19 mouse cellular contexts compared by ENCODE assay signal in the genomic region with DNA sequence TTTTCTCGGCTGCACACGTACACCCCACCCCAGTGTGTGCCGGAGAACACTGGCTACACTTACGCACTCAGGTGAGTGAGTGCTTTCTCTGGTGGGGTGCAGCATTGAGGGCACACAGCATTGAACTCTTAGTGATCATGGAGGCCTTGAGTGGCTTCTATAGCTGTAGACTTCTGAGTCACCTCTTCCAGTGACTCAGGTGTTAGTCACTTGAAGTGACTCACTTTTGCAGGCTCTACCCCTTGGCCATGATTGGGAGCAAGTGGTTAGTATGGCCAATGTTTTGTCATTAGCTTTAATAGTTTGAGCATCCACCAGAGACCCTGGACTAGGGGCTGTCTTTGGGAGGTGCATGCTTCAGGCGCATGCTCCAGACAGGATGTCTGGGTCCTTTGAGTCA. TPM values are rescaled to one million over a fixed set of nuclear protein-coding genes. Genes with fewer than 3 reads are reported as not detected.
DNase-seq lines count a peak whose midpoint lies in the region; TF ChIP-seq lines count a peak whose summit lies in the region.
"Had no signal": no experiment of that assay in that cellular context is flagged by ENCODE, and none has a peak within 500 bp of the region (broad histone marks: within the 10 kb centered on the region; RNA-seq: fewer than 3 reads in every experiment).

No protein-coding gene starts in this region.

- peaks cover 31% of the 10 kb centered on the region for H3K36me3 ChIP-seq in C2C12 (ENCODE audit: control insufficient read depth, insufficient read depth)

- intact Hi-C loops in left cerebral cortex, adult 2 months (cut with DNase I): no loop called here
- intact Hi-C loops in heart, postnatal 25 days (cut with DNase I): no loop called here
- intact Hi-C loops in left cerebral cortex, postnatal 14 days (cut with DNase I): no loop called here

- H3ac ChIP-seq in C2C12 (ENCODE audit: control insufficient read depth, insufficient read length, low read depth): no peak overlapping the region

- peaks cover 22% of the 10 kb centered on the region for H3K79me3 ChIP-seq in C2C12 (ENCODE audit: low read depth)

- H3K79me2 ChIP-seq in C2C12 (ENCODE audit: control insufficient read depth, insufficient read depth): peaks cover 66% of the 10 kb centered on the region

- 72% methylated on average over 5 of the region's 5 CpGs for WGBS in olfactory bulb, adult 2 months

- DNase-seq in left cerebral cortex, adult 2 months (ENCODE audit: extremely low spot score in 1 of 2, low spot score in 2 of 2): no peak
- DNase-seq in left cerebral cortex, adult 8-10 months (ENCODE audit: low spot score in 2 of 2): no peak
- DNase-seq in adrenal gland, postnatal 10 days: peak; percentile 52
- DNase-seq in left cerebral cortex, adult 11 months (ENCODE audit: low spot score): no peak
- no peak for DNase-seq in heart, postnatal 25 days (ENCODE audit: low spot score)
- no peak for DNase-seq in left cerebral cortex, postnatal 14 days (ENCODE audit: low spot score in 2 of 2)
- DNase-seq: cerebellum, adult 18-20 months; gastrocnemius, postnatal 36 days; kidney, adult 18-20 months; kidney, postnatal 14 days had no signal

- no peak for TF ChIP-seq CTCF in left cerebral cortex, adult 2 months (IDR thresholded peaks at IDR 0.05)
- TF ChIP-seq CTCF in C2C12 (IDR thresholded peaks at IDR 0.05; ENCODE audit: control insufficient read depth, insufficient read depth, insufficient read length): no peak
- TF ChIP-seq CTCF in olfactory bulb, adult 2 months (IDR thresholded peaks at IDR 0.05; ENCODE audit: insufficient read depth, low read depth, low read length): no peak

- TF ChIP-seq POLR2A in olfactory bulb, adult 2 months (IDR thresholded peaks at IDR 0.05; ENCODE audit: insufficient read depth, low read depth, low read length): no peak

- H3K4me3 ChIP-seq in left cerebral cortex, adult 2 months: no peak overlapping the region
- no peak overlapping the region for H3K4me3 ChIP-seq in C2C12 (ENCODE audit: insufficient read depth, poor library complexity, severe bottlenecking)
- H3K4me3 ChIP-seq in olfactory bulb, adult 2 months (ENCODE audit: insufficient read depth, low read depth, low read length): no peak overlapping the region
- H3K4me3 ChIP-seq: forebrain, embryonic 13.5 days; layer of hippocampus, adult 2 months; limb, embryonic 13.5 days; lung, embryonic 15.5 days; midbrain, embryonic 12.5 days; neural tube, embryonic 12.5 days had no signal

- no peaks in the 10 kb centered on the region for H3K27me3 ChIP-seq in C2C12 (ENCODE audit: control insufficient read depth, insufficient read depth, insufficient read length)
- H3K27me3 ChIP-seq: forebrain, embryonic 13.5 days; limb, embryonic 13.5 days; lung, embryonic 15.5 days; midbrain, embryonic 12.5 days; neural tube, embryonic 12.5 days had no signal

- peaks cover 14% of the 10 kb centered on the region for H3K4me1 ChIP-seq in olfactory bulb, adult 2 months (ENCODE audit: control insufficient read depth, insufficient read depth, low read length)
- H3K4me1 ChIP-seq: limb, embryonic 13.5 days; lung, embryonic 15.5 days; midbrain, embryonic 12.5 days; neural tube, embryonic 12.5 days had no signal

- H3K27ac ChIP-seq in left cerebral cortex, adult 2 months: peak overlapping the region; percentile 74
- H3K27ac ChIP-seq in olfactory bulb, adult 2 months (ENCODE audit: insufficient read depth, low read depth, low read length): peak overlapping the region; percentile 30
- H3K27ac ChIP-seq: forebrain, embryonic 13.5 days; layer of hippocampus, adult 2 months; limb, embryonic 13.5 days; liver, embryonic 14.5 days; lung, embryonic 15.5 days; midbrain, embryonic 12.5 days; neural tube, embryonic 12.5 days had no signal

TF ChIP-seq in C2C12, 6 proteins besides CTCF, POLR2A, EP300 and RAD21:
- TF ChIP-seq CEBPB (IDR thresholded peaks at IDR 0.05; ENCODE audit: low read depth): no peak
- no peak for TF ChIP-seq USF1 (IDR thresholded peaks at IDR 0.05; ENCODE audit: low read depth)
- no peak for TF ChIP-seq MAX (IDR thresholded peaks at IDR 0.05)
- TF ChIP-seq MYOD1 (IDR thresholded peaks at IDR 0.05; ENCODE audit: control insufficient read depth, insufficient read length, low read depth): peak; percentile 4
- TF ChIP-seq FOSL1 (IDR thresholded peaks at IDR 0.05; ENCODE audit: insufficient read depth, low read length, poor library complexity, severe bottlenecking): peak; percentile 100
- TF ChIP-seq MYOG (IDR thresholded peaks at IDR 0.05; ENCODE audit: control insufficient read depth, extremely low read depth, insufficient read length): no peak

RNA-seq across cellular contexts. Expression of gene Sun1, which starts 14.7 kb away (rescaled TPM):
- total RNA-seq in left cerebral cortex, adult 2 months (2021): 100 to 1,000 TPM; 135 to 147 TPM
- total RNA-seq in left cerebral cortex, adult 8-10 months (2022): 100 to 1,000 TPM; 127 to 146 (median 132) TPM
- polyA plus RNA-seq in C2C12 (2012; fragmentation: generic; extraction: Trizol): 39.4 TPM
- 10 to 100 TPM; 59.5 to 78.6 TPM for total RNA-seq in adrenal gland, postnatal 10 days (2021)
- polyA plus RNA-seq in olfactory bulb, adult 2 months (2012; ENCODE audit: insufficient read depth, insufficient read length, low replicate concordance, missing spikeins): not detected in 2 replicates
- total RNA-seq in heart, postnatal 25 days (2021): 10 to 100 TPM; 42.4 to 53.7 TPM
- total RNA-seq in left cerebral cortex, postnatal 14 days (2021): 100 to 1,000 TPM in 1 of 2 experiments, 10 to 100 TPM in 1; 98.7 to 116 TPM

RNA-seq across cellular contexts. Expression of gene Get4, which starts 36.9 kb away (rescaled TPM):
- 10 to 100 TPM; 44.8 to 48.9 TPM for total RNA-seq in left cerebral cortex, adult 2 months (2021)
- 10 to 100 TPM; 56.1 to 59.8 (median 57.6) TPM for total RNA-seq in left cerebral cortex, adult 8-10 months (2022)
- 133 TPM for polyA plus RNA-seq in C2C12 (2012; fragmentation: generic; extraction: Trizol)
- 10 to 100 TPM; 69.6 to 82.9 TPM for total RNA-seq in adrenal gland, postnatal 10 days (2021)
- not detected in 2 replicates for polyA plus RNA-seq in olfactory bulb, adult 2 months (2012; ENCODE audit: insufficient read depth, insufficient read length, low replicate concordance, missing spikeins)
- 10 to 100 TPM; 40.9 to 45.2 TPM for total RNA-seq in heart, postnatal 25 days (2021)
- total RNA-seq in left cerebral cortex, postnatal 14 days (2021): 10 to 100 TPM; 47.6 to 55.7 TPM
